Mouse (Mus musculus) heart, postnatal 14 days (tissue): ENCODE results near the gene Tmem210. TPM values are rescaled to one million over a fixed set of nuclear protein-coding genes. Genes with fewer than 3 reads are reported as not detected.

ENCODE experiments used
- DNase-seq, 2 experiments: peaks; one replicate each; pipeline ENCODE4 v3.0.0; 2021 to 2022
- intact Hi-C: fragments of 180-260 bp; cut with DNase I; formaldehyde crosslinking; loops from one replicate; pipeline ENCODE4 v1.15.1; 2025
- total RNA-seq, 2 experiments: library from RNA; stranded (reverse); gene quantifications; 2 replicates each; pipeline ENCODE4 v1.2.3; 2021

Tmem210 gene
- total RNA-seq, 2 experiments from 2014 or later: not detected

DNA sequence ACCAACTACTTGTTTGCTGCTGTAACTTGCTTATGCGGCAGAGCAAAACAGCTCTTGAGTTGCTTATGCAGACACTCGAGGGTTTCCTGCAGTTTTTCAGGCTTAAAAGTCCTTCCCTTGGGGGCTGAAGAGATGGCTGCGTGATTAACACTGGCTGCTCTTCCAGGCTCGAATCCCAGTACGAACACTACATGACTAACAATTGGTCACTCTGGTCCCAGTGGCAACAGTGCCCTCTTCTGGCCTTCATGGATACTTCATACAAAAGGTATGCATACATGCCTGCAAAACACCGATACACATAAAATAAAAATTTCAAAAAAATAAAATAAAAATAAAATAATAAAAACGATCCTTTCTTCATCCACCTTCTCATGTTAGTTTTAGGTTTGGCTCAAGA, 40.5 kb downstream of the Tmem210 start:
- intact Hi-C loops: no loop called here
- DNase-seq: peak in 1 of 2 experiments; percentile 40

DNA sequence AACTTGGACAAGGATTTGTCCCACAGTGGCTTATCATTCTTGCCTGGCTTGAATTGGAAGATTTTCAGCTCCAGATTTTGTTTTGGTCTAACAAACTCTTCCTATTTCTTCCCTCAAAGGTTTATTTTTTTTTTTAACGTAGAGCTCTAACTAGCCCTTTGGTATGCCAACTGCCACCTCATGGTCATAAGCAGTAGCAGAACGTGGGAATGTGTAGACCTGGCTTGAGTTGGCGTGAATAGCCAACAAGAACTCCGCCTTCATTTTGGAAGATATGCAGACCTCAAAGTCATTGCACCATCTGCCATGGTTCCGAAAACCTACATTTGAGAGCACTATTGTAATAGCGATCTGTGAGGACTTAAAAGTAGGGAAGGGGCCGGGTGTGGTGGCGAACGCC, 43.5 kb downstream of the Tmem210 start:
- intact Hi-C loops: loop anchor here (5.0 kb wide), 2 partner anchors 54 to 134 kb away; partner anchors contain the start of gene Tor4a
- DNase-seq: no peak

DNA sequence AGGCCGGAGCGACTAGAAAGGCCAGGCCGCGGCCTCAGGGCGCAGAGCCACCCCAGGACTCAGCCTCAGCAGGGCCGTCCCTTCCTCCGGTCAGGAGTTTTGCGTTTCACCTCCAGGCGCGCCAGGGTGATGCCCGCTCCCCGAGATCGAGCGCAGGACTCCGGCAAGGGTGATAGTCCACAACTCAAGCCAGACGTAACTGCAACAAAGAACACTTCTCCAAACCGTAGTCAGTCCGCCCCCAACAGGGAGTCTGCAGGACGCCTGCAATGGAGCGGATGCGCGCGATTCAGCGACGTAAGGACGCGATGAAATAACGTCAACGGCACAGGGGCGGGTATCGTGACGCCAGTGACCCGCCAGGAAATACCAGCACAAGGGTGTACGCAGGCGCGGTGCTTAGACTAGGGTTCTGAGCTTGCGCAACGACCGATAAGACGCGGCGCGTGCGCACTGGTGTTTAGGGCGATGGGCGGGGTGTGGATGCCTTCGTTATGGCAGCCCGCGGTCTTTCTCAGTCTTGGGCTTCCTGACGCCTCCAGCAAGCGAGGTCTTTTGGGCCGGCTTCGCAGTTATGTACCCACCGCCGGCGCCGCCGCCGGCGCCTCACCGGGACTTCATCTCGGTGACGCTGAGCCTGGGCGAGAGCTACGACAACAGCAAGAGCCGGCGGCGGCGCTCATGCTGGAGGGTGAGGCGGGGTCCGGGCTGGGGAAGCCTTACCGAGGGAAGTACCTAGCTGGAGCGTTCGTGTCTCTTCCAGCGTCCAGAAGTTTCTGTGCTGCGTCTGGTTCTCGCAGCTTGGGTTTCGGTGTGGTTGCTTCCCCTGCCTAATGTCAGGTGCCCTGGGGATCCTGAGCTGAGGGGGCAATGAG, 44.6 kb downstream of the Tmem210 start, which contains the start of gene Man1b1:
Gene Man1b1 (plus strand): TSS at position 53 of the 875 bp plus-strand sequence.
- peak; percentile 99 for DNase-seq
- intact Hi-C loops: loop anchor here (5.0 kb wide), 2 partner anchors 55 to 135 kb away; partner anchors contain the start of gene Tor4a

DNA sequence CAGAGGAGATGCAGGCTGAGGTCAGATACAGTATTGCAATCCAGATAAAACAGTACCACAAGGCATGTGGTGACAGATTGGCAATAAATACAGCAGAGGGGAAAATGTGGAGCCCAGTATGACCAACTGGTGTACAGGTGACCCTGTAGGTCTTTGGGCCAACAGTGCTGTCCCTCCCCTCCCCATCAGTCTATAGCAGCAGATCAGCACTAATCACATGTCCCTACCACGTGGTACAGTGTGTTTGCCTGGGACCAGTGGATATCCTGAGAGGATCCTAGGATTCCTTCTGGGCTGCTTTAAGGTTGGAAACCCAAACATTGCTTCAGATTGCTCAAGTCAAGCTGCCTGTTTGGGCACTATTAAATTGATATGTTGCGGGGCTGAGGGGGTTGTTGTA, 45.6 kb downstream of the Tmem210 start:
- intact Hi-C loops: loop anchor here (5.0 kb wide), 2 partner anchors 56 to 136 kb away; partner anchors contain the start of gene Tor4a
- DNase-seq: no peak

DNA sequence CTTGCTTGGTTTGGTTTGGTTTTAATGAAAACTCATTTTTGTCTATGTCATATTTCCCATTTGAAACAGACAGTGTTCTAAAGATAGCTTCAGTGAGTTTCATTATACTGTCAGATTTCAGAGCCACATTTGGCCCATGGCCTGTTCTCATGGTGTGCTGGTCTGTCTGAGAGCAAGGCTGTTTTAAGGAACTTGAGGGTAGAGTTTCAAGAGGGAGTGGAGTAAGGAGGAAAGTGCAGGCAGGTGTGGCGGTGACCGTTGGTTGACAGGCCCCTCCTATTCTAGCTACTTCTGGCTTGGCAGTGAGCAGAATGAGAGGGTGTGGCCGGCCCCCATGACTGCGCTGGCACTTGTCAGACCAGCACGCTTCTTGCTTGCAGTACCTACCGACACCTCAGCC, 50.4 kb downstream of the Tmem210 start:
- DNase-seq: no peak
- intact Hi-C loops: no loop called here

Other genes with a start within 250 kb of the Tmem210 start
- gene Nsmf, start 233.8 kb upstream of the Tmem210 start, total RNA-seq: 10 to 100 TPM; 33.6 to 35.4 TPM
- not detected for gene Entpd8, start 207.8 kb upstream of the Tmem210 start, total RNA-seq
- not detected for gene Noxa1, start 193.0 kb upstream of the Tmem210 start, total RNA-seq
- 10 to 100 TPM; 14.0 to 15.0 TPM for gene Nrarp, start 107.4 kb upstream of the Tmem210 start, total RNA-seq
- gene Tor4a, start 91.3 kb upstream of the Tmem210 start, total RNA-seq: 1 to 10 TPM; 5.0 to 5.5 TPM
- gene Nelfb, start 76.7 kb upstream of the Tmem210 start, total RNA-seq: 10 to 100 TPM; 35.7 to 36.2 TPM
- gene Stpg3, start 73.5 kb upstream of the Tmem210 start, total RNA-seq: not detected
- gene Fam166a, start 69.4 kb upstream of the Tmem210 start, total RNA-seq: not detected
- gene Tubb4b, start 63.4 kb upstream of the Tmem210 start, total RNA-seq: 100 to 1,000 TPM; 205 to 231 TPM
- gene Slc34a3, start 53.8 kb upstream of the Tmem210 start, total RNA-seq: not detected
- gene Rnf224, start 51.4 kb upstream of the Tmem210 start, total RNA-seq: not detected
- gene Rnf208, start 45.9 kb upstream of the Tmem210 start, total RNA-seq: under 1 TPM; 0.41 to 0.63 TPM
- gene Cysrt1, start 45.7 kb upstream of the Tmem210 start, total RNA-seq: not detected
- gene AL732309.1, start 41.3 kb upstream of the Tmem210 start, total RNA-seq: 1 to 10 TPM; 1.9 to 2.4 TPM
- gene Tmem203, start 32.7 kb upstream of the Tmem210 start, total RNA-seq: 10 to 100 TPM; 12.7 to 13.4 TPM
- 1 to 10 TPM; 5.7 to 7.6 TPM for gene Tprn, start 25.5 kb upstream of the Tmem210 start, total RNA-seq
- gene Ssna1, start 15.7 kb upstream of the Tmem210 start, total RNA-seq: 10 to 100 TPM; 38.3 to 46.9 TPM
- 10 to 100 TPM; 44.0 to 44.1 TPM for gene Anapc2, start 15.7 kb upstream of the Tmem210 start, total RNA-seq
- under 1 TPM in 1 of 2 experiments, not detected in 1; 0.55 TPM for gene Lrrc26, start 1.8 kb downstream of the Tmem210 start, total RNA-seq
- gene Grin1, start 31.0 kb downstream of the Tmem210 start, total RNA-seq: not detected
- gene Man1b1, start 44.2 kb downstream of the Tmem210 start, total RNA-seq: 10 to 100 TPM; 22.1 to 22.2 TPM
- 1 to 10 TPM; 2.7 to 3.9 TPM for gene Dpp7, start 68.2 kb downstream of the Tmem210 start, total RNA-seq
- 1 to 10 TPM; 4.5 to 6.0 TPM for gene Uap1l1, start 77.5 kb downstream of the Tmem210 start, total RNA-seq
- 1 to 10 TPM in 1 of 2 experiments, under 1 TPM in 1; 0.88 to 1.5 TPM for gene Sapcd2, start 84.2 kb downstream of the Tmem210 start, total RNA-seq
- gene Entpd2, start 107.7 kb downstream of the Tmem210 start, total RNA-seq: 10 to 100 TPM; 16.1 to 17.0 TPM
- gene Npdc1, start 111.2 kb downstream of the Tmem210 start, total RNA-seq: 10 to 100 TPM; 33.8 to 37.1 TPM
- gene Fut7, start 135.1 kb downstream of the Tmem210 start, total RNA-seq: not detected
- gene Abca2, start 140.6 kb downstream of the Tmem210 start, total RNA-seq: 10 to 100 TPM; 22.0 to 24.4 TPM
- 1 to 10 TPM; 3.0 to 3.9 TPM for gene Clic3, start 168.7 kb downstream of the Tmem210 start, total RNA-seq
- 10 to 100 TPM; 22.9 to 23.4 TPM for gene Paxx, start 172.9 kb downstream of the Tmem210 start, total RNA-seq
- 10 to 100 TPM; 30.9 to 38.6 TPM for gene Ptgds, start 181.9 kb downstream of the Tmem210 start, total RNA-seq
- not detected for gene Lcn12, start 205.8 kb downstream of the Tmem210 start, total RNA-seq
- gene Fbxw5, start 212.6 kb downstream of the Tmem210 start, total RNA-seq: 10 to 100 TPM; 92.0 to 96.2 TPM
- gene C8g, start 213.6 kb downstream of the Tmem210 start, total RNA-seq: under 1 TPM; 0.51 to 0.98 TPM